Mouse (Mus musculus): ENCODE results near the gene Padi2.

The Padi2 gene

DNA sequence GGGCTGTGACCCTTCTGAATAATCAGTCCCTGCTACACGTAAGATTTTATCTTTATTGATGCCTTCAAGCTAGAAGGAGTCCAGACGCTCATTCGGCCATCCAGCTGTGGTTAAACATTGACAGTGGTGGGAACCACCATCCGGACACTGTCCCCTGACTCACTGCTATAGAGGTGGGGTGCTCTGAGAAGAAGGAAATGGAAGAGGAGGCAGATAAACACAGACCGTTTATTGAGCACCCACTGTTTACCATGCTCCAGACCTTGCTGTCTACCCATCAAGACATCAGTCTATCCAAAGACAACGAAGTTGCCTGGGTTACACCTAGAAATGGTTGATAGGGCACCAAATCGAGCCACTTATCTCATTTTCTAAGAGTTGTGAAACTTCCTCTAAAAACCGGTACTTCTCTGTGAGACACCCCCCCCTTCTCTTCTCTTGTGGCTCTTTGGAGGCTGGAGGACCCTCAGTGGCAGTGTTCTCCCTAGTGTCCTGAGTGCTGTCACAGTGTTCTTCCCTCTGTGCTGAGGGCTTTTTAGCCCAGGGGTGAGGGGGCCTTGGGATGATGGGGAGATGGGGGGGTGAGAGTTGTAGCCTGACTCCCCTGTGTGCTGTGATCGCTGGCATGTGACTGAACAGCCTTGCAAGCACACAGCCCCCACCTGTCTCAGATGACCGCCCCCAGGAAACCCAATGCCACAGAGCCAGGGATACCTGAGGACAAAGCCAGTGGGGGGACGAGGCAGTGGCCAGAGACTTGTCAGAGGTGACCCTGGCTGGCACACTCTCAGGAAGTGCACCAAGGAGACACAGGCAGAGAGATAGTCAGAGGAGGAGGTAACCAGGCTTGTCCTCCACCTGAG lies 14.1 kb downstream of the Padi2 start:
- DNase-seq (ENCODE audit: low read depth, low spot score) = no peak

DNA sequence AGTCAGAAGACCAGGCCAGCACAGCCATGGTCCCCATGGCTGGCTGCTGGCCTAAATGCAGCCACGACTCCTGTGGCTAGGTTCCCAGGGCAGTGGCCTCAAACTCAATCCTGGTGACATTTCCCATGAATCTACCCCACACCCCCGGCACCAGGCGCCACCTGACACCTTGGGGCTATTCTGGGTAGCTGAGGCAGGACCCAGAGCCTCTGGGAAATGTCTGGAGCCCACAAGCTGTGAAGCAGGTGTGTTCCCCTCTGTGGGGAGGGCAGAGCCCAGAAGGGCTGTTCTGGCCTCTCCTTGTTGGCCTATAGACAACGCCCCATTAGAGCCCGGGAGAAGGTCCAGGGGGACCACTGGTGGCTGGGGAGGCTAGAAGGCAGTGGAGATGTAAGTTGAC lies 16.4 kb downstream of the Padi2 start:
- DNase-seq (ENCODE audit: low read depth, low spot score) = no peak

DNA sequence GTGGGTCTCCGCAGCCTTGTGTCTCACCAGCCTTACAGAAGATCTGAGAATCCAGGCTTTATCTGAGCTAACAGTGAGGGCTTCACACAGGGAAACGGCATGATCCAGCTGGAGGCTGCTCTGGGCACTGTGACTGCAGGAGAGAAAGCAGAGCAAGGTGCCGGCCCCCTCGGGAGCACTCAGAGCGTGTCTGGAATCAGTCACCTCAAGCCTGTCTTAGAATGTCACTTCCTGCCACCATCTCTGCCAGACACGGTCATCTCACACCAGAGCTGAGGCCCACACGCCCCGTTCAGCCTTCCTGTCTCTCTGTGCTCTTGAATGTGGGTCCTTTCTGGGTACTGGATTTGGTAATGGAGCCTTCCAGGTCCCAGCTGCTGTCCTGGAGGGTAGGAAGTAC lies 19.5 kb downstream of the Padi2 start:
- DNase-seq (ENCODE audit: low read depth, low spot score) = no peak

DNA sequence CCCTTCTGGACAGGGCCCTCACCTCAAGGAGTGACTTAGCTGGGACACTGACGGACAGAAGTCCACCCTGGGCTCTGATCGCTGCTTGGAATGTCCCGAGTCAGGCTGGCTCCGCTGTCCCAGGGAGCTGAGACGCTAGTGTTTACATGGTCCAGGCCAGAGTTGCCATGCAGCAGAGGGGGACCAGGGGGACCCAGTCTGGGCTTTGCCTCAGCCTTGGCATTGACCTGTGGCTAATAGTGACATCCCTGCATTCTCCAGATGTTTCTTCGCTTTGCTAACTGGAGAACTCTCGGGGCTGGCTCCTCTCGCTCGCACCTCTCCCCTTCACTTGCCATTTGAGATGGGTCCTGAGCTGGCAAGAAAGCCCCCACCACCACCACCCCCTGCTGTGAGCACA lies 22.2 kb downstream of the Padi2 start:
- no peak for DNase-seq (ENCODE audit: low read depth, low spot score)

DNA sequence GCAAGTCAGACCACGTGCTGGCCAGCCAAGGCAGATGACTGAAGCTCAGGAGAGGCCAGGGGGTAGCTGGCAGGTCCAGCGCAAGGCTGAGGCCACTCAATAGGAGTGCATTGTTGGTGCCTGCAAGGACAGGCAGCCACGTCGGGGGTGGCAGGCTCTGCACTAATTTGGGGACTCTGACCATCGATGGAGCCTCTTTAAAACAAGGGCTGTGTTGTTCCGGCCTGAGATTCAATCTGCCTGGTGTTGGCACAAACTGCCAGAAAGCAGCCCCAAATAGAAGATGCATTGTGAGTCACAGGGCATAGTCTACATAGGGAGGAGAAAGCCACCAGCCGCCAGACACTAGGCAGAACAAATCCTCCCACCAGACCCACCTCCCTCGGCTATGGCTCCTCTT lies 23.6 kb downstream of the Padi2 start:
- no peak for DNase-seq (ENCODE audit: low read depth, low spot score)

DNA sequence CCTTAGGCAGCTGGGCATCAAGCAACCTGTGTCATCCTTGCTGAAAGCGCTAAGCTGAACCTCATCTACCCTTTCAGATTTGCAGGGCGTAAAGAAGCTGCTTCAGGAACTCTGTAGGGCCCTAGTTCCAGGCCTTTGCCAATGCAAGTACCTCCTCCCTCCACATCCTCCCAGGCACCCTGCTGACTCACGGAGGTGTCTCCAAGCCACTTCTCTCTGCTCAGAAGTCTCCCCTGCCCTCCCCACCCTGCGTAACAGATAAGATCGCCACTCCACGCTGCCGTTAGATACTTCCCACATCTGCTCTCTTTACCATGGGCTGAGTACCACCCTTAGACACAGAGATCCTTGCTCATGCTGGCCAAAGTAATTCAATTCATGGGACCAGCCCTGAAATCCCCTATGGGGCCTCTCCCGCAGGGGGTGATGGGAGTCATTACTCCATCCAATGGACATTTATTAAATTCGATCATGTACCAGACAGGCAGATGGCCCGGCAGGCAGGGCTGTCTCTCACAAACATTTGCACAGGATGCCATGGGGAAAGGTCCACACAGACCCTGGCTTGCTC lies 24.8 kb downstream of the Padi2 start:
- no peak for DNase-seq (ENCODE audit: low read depth, low spot score)

DNA sequence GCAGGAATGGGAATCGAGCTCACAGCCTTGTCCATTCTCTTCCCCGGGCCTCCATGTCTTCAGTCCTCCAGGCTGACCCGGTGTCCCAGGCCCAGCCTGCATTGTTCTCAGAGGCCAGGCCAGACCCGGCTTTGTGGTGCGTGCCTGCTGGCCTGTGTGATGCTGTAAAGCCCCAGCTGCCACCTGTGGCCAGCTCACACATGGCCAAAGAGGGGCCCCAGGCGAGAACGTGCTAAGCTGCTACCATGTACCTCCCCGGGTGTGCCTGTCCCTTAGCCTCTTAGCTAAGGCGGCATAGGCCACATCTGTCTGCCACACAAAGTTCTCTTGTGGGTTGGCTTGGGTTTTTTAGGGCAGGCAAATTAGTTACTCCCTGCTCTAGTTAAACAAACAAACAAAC lies 29.5 kb downstream of the Padi2 start:
- DNase-seq (ENCODE audit: low read depth, low spot score) = no peak

DNA sequence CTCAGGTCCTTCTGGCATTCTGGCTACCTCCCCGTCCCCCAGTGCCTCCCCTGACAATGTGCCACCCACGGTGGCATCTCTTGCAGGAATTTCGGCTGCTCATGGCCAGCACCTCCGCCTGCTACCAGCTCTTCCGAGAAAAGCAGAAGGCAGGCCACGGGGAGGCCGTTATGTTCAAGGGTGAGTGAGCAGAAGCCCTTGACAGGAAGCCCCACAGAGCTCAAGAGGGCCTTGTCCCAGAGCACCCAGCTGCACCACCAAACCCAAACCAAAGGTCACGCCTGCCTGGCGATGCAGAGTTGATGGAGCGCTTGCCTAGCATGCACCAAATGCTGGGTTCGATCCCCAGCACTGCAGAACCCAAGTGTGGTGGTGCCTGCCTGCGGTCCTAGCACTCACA lies 38.2 kb downstream of the Padi2 start:
- no peak for DNase-seq (ENCODE audit: low read depth, low spot score)

DNA sequence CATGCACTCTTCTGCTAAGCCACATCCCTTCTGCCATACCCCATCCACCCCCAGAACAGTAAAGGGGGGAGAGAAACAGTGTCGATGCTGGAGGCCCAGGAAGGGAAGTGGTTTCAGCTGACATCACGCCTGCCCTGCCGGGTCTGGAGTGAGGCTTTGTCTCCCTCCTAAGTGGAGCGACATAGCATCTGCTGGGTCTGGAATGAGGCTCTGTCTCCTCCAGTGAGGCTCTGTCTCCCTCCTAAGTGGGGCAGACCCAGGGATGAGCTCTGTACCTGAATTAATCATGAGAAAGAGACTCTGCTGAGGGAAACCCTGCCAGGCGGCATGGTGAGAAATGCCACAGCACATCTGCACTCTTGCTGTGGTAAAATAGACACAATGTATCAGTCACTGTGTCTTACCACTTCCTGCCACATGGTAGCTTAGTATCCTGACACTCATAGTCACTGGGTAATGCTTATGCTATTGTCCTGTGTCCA lies 38.9 kb downstream of the Padi2 start:
- no peak for DNase-seq (ENCODE audit: low read depth, low spot score)

DNA sequence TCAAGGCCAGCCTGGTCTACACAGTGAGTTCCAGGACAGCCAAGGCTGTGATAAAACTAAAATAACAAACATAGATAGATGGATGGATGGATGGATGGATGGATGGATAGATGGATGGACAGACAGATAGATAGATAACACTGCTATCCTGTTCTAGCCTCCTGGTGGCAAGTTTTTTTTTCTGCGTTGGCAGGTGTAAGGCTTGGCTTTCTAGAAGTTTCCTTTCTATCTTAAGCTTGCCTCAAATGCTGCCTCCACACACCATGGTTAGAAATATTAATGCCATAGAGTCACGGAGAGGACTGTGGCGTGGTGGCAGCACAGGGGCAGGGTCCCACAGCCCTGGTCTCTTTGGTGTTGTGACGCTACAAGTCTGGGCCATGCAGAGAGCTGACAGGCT lies 39.4 kb downstream of the Padi2 start:
- DNase-seq (ENCODE audit: low read depth, low spot score) = no peak

DNA sequence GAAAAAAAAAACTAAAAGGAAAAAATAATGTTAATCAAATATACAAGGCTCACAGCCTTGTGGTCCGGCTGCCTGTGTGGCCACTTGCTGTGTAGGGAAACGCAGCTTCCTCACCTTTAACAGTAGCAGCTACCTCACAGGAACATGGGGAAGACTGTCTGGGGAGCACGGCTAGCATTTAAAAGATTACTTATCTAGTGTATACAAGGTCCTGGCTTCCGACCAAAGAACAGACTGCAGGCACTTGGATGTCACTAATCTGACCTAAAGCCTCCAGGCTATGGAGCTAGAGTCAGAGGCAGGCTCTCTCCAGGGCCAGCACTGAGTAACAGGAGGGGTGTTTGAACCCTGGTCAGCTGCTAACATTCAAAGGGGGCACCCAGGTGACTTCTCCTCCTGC lies 39.9 kb downstream of the Padi2 start:
- DNase-seq (ENCODE audit: low read depth, low spot score) = no peak

DNA sequence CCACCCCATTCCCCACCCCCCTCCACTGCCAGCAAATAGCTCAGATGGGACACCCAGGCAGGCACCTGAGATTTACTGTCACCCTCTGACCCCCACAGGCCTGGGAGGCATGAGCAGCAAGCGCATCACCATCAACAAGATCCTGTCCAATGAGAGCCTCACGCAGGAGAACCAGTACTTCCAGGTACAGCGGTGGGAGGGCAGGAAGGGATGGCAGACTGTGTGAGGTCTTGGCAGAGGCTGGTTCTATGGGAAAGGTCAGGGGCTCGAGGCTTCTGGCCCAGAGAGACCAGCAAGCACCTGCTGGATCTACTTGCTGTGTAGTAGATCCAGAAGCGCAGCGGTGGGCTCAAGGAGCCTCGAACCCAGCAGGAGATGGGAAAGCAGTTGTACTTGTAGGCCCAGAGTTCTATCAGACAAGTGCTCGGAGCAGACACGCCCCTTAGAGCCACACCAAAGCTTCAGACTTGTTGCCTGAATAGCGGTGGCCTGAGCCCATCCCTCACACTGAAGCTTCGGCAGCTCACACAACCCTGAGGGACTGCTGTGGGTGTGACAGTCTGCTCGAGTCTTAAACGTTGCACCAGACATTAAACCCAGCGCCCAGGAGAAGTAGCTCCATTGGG lies 40.5 kb downstream of the Padi2 start:
- peak; percentile 87 for DNase-seq (ENCODE audit: low read depth, low spot score)

DNA sequence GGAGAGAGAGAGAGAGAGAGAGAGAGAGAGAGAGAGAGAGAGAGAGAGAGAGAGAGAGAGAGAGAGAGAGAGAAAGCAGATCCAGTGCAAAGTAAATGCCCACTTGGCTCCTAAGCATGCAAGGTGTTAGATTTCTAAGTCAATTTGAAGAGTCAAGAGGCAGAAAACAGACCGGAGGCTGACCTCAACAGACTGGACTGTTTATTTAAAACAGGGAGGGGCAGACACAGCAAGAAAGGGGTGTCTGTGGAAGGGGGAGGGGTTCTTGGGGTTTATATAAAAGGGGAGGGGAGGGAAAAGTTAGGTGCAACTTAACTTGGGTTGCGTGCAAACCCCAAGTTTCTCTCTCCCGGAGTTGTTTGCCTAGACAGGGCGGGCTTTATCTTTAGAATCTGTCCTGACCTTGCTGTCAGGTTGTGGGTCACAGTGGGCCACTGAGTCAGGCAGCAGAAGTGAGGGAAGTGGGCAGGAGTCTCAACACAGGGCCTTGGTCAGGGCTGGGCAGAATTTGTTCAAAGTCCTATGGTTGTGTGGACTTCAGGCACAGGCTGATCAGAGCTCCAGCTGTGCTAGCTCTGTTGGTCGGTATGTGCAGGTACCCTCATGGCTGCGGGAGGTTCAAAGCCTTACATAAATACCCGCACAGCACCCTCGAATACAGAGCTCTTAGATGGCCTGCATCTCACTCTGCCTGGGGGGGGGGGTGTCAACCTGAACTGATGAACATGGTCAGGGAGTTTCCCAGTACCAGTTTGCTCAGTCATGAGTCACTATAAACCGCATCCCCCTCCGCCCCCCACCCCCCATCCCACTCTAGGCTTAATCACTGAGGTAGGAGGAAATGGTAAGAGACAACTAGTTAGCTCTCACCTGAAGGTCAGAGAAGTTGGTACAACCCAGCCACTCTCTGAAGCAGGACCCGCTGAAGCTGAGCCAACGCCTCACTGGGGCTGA lies 41.6 kb downstream of the Padi2 start:
- no peak for DNase-seq (ENCODE audit: low read depth, low spot score)

DNA sequence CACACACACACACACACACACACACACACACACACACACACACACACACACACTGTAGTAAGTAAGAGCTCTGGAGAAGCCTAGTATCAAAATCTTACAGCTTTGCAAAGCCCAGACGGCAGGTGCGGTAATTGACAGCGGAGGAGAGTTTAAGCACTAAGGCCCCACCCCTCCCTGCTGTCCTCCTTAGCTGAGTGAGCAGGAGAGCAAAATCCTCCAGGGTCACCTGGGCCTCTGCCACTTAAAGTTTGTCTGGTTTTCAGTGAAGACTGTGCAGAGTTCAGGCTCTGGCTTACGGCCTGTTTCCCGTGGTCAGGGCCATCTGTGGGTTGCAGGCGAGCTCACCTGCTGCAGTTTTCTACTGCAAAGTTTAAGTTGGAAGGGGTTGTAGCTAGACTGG lies 42.3 kb downstream of the Padi2 start:
- DNase-seq (ENCODE audit: low read depth, low spot score) = no peak

DNA sequence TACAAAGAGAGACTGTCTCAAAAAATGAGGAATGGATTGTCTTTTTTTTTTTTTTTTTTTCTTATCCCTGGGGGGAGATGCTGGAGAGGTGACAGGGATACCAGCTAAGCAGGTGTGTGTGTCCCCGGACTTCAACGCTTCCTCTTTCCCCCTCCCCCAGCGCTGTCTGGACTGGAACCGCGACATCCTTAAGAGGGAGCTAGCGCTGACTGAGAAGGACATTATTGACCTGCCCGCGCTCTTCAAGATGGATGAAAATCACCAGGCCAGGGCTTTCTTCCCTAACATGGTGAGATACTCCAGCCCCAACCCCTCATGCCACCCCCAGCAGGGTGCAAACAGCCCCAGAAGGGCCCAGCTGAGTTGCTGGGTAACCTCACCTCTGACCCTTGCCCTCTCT lies 42.9 kb downstream of the Padi2 start:
- no peak for DNase-seq (ENCODE audit: low read depth, low spot score)

DNA sequence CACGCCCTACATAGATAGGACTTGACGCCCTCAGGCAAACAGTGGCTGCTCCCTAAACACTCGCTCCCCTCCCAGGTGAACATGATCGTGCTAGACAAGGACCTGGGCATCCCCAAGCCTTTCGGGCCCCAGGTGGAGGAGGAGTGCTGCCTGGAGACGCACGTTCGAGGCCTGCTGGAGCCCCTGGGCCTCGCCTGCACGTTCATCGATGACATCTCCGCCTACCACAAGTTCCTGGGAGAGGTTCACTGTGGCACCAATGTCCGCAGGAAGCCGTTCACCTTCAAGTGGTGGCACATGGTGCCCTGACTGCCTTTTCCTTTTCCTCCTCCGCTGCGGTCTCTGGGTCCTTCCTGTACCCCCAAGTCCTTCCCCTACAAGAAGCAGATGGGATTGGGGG lies 43.5 kb downstream of the Padi2 start:
- DNase-seq (ENCODE audit: low read depth, low spot score) = no peak

DNA sequence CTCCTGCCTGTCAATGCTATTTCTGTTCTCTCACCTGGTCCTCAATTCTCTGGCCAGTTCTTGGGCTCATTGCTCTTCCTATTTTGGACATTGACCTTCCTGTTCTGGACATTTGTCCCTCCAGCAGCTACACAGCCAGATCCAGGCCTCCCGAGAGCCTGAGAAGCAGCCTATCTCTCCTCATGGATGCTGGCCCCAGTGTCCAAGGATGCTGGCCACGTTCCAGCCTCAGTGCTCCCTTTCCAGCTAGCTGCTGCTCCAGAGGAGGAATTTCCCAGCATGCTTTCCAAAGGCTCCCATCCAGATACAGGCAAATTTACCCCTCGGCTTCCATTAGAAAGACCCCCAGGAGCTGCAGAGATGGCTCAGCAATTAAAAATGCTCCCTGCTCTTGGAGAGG lies 44.4 kb downstream of the Padi2 start:
- DNase-seq (ENCODE audit: low read depth, low spot score) = no peak

DNA sequence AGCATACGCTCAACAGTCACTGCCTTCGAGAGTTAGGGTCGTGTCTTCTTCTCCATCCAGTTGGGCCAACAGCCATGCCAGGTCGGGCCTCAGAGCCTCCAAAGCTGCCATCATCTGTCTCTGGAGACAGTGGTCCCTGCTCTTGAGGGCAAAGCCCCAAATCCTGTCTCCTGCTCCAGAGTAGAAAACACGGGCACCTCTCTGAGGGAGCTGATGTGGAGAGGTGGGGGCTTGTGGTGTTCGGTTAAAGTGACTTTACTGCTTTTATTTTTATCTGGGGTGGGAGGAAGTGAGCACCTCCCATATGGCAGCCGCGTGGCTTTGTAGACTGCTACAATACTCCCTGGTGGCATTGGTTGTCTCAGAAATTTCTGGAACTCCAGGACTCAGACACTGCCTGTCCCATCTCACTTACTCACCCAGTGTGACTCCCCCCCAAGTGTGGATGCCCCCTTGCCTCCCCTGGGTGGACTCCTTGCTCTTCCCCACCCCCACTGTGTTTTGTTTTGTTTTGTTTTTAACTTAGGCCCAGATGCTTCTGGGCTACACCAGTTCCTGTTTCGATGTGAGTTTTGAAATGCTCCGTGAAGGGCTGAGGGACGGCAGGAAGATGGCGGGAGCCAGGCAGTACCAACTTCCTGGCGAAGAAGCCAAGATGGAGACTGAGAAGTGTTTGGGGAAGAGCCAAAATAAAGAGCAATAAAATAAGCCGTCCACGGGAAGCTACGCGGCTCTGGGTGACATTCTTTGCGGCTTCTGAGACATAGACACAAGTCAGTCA lies 45.9 kb downstream of the Padi2 start:
- DNase-seq (ENCODE audit: low read depth, low spot score) = no peak

DNA sequence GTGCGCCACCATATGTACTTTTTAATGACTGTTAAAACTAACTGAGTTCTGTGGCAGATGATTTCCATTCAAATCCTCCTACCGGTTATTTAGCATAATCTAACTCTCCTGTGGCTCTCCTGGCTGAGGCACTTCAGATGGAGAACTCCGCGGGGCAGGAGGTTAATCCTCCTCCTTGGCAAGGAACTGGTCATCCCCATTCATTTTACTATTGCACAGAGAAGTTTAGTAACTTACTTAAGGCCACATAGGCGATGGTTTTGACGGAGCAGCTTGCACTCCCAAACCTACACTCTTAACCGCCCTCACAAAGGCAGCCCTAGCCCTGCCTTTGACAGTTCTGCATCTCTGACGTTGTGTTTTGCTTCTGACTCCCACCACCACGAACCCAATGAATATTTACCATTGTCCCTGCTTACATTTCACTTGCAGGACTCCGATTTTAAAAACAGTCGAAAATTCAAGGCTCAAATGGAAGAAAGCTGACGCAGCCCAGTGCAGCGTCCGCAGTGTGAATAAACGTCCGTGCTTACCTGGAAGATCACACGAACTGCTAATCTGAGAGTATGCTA lies 51.1 kb downstream of the Padi2 start:
- no peak for DNase-seq (ENCODE audit: low read depth, low spot score)

DNA sequence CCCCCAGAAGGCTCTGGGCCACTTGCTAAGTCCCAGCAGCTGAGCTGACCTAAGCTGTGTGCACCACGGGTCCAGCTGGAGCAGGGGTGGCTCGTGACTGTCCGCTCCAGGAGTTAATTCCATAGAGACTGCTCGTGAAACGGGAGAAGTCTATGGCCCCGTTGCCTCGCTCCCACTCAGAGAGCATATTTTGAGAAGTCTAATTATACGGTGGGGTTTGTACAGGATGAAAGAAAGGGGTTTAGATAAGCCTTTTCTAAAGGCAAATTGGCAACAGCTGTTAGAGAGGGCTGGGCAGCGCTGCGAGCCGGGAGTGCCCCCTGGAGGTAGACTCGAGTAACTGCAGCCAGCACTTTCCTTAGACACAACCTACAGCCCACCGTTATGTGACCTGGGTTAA lies 51.6 kb downstream of the Padi2 start:
- DNase-seq (ENCODE audit: low read depth, low spot score) = peak; percentile 72

DNA sequence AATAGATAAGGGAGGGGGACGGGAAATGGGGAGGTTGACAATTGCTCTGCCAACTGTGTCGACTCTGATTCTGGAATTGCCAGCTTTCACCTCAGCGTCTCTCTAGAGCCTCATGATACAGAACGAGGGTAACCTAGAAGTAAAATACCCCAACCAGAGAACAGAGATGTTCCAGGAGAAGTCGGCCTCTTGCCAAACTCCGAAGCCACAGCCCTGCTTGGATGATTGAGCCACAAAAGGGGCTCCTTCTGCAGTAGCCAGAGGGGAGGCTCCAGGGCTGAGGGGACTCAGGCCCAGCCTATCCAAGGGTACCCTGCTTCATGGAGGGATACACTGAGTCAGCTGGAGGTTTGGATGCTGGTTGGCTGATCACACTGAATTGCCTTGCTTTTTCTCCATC lies 52.2 kb downstream of the Padi2 start:
- no peak for DNase-seq (ENCODE audit: low read depth, low spot score)

Data from ES-CJ7 (cell line).